Mouse (Mus musculus) midbrain, embryonic 16.5 days (tissue): ENCODE measurements around the gene Ifit3b. TPM values are rescaled to one million over a fixed set of nuclear protein-coding genes. Genes with fewer than 3 reads are reported as not detected.

Experiments
- ATAC-seq: fragments of 200-750 bp; cut with Nextera tagmentation; 2 replicates; pipeline ENCODE4 v1.8.0; 2017; ENCODE audit warnings: moderate TSS enrichment
- H3K27ac ChIP-seq: fragments of 300-500 bp; sonication (generic); 2 replicates; pipeline ENCODE4 v1.5.1; 2014; ENCODE audit warnings: mild to moderate bottlenecking, low read length, mixed read lengths
- H3K27me3 ChIP-seq: fragments of 300-500 bp; sonication (generic); 2 replicates; pipeline ENCODE4 v1.6.1; 2014; ENCODE audit warnings: low read depth, low read length, mixed read lengths; ENCODE audit not compliant: control insufficient read depth, insufficient read depth
- H3K36me3 ChIP-seq: fragments of 300-500 bp; sonication (generic); 2 replicates; pipeline ENCODE4 v1.6.1; 2014; ENCODE audit warnings: mild to moderate bottlenecking, low read length, moderate library complexity, mixed read lengths; ENCODE audit not compliant: control insufficient read depth, insufficient read depth
- H3K4me1 ChIP-seq: fragments of 300-500 bp; sonication (generic); 2 replicates; pipeline ENCODE4 v1.6.1; 2014; ENCODE audit warnings: mild to moderate bottlenecking, low read length, mixed read lengths; ENCODE audit not compliant: control insufficient read depth, insufficient read depth
- H3K4me2 ChIP-seq: fragments of 300-500 bp; sonication (generic); 2 replicates; pipeline ENCODE4 v1.6.1; 2014; ENCODE audit warnings: mild to moderate bottlenecking, low read length, mixed read lengths
- H3K4me3 ChIP-seq: fragments of 300-500 bp; sonication (generic); 2 replicates; pipeline ENCODE4 v1.5.1; 2014; ENCODE audit warnings: low read depth, mild to moderate bottlenecking, low read length, moderate library complexity, mixed read lengths
- H3K9ac ChIP-seq: fragments of 300-500 bp; sonication (generic); 2 replicates; pipeline ENCODE4 v1.6.1; 2014; ENCODE audit warnings: low read depth, low read length, mixed read lengths
- H3K9me3 ChIP-seq: fragments of 300-500 bp; sonication (generic); replicated peaks from 2 replicates; pipeline ENCODE4 v1.6.1; 2014; ENCODE audit warnings: mild to moderate bottlenecking, low read length, mixed read lengths; ENCODE audit not compliant: control insufficient read depth, poor library complexity, severe bottlenecking
- WGBS: fragments of 180-500 bp; shearing (Covaris S2); extraction: QIAGEN DNeasy Blood & Tissue Kit; methylation state at CpG from one replicate; pipeline ENCODE4 v1.1.7; 2014; 5-methylcytosine and 5-hydroxymethylcytosine counted together
- polyA plus RNA-seq: library from polyadenylated mRNA; unstranded; fragments of >200 nt; fragmentation: Nextera tagmentation; extraction: Ambion mirVana; gene quantifications from 2 replicates; pipeline ENCODE4 v1.2.1, GENCODE M21; 2015

Gene Ifit3b
- polyA plus RNA-seq, 1 experiment from 2014 or later = 0.20 TPM

DNA sequence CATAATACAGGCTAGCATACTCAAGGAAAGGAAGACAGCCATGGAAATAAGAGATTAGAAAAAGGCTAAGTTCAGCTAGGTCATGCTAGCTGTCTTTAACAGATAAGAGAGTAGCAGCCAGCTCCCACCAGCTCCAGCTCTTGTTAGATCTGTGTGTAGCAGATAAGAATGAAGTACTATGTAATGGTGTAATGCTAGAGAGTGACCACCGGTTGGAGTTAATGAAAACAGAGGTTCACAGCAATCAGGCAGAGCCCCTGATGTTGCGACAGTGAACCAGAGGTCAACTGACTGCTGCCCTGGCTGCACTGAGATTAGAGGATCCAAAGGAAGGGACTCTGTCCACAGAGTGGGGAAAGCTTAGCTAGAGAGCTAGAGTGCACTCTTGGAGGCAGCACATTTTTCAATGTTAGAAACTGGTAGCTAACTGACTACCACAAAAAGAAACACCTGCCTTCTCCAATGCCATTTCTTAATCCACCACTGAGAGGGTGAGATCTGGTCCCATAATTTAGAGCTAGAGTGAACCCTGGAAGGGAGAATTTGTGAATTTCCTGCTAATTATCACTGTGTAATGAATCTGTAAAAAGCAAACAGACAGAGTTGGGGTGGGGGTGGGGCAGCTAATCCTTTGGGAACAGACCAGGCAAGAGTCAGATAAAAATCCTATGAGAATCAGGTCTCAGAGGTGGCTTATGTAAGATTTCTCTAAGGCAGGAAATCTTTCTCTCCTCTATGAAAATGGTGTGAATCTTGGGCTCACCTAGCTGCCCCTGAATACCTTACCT, 48.9 kb downstream of the Ifit3b start:
- no peak overlapping the region for H3K4me3 ChIP-seq
- no peaks in the 10 kb centered on the region for H3K9me3 ChIP-seq
- no peak overlapping the region for H3K4me2 ChIP-seq
- no peaks in the 10 kb centered on the region for H3K27me3 ChIP-seq
- no peak overlapping the region for H3K9ac ChIP-seq
- no peak overlapping the region for H3K27ac ChIP-seq
- WGBS = 28% methylated on average over 2 of the region's 2 CpGs
- H3K4me1 ChIP-seq = no peaks in the 10 kb centered on the region
- no peaks in the 10 kb centered on the region for H3K36me3 ChIP-seq
- peak; percentile 45; the same call in 1 of the 2 replicates for ATAC-seq

DNA sequence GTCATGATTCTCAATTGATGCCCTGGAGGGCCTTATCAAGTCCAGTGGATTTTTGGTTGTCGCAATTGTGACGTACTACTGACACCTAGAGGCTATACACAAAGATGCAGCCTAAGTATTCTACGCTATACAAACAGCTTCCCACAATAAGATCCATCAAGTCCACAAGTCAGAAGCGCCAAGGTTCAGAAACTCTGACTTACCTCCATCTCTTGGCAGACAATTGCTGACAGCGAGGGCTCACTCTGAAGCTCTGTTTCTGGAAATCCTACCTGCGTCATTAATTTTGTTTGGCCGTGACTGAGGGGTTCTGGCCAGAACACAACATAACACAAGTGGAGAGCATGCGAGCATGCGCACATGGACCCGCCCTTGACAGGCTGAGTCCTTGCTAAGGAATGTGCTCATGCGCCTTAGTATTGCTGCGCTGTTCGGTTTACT, 54.3 kb downstream of the Ifit3b start:
- peak; percentile 98 for ATAC-seq
- H3K36me3 ChIP-seq = no peaks in the 10 kb centered on the region
- no peak overlapping the region for H3K27ac ChIP-seq
- no peaks in the 10 kb centered on the region for H3K27me3 ChIP-seq
- peak overlapping the region; percentile 2; the same call in 1 of the 2 replicates for H3K9ac ChIP-seq
- H3K4me1 ChIP-seq = no peaks in the 10 kb centered on the region
- 18% methylated on average over 13 of the region's 13 CpGs for WGBS
- peak overlapping the region; percentile 38 for H3K4me2 ChIP-seq
- H3K9me3 ChIP-seq = no peaks in the 10 kb centered on the region
- peak overlapping the region; percentile 33 for H3K4me3 ChIP-seq

DNA sequence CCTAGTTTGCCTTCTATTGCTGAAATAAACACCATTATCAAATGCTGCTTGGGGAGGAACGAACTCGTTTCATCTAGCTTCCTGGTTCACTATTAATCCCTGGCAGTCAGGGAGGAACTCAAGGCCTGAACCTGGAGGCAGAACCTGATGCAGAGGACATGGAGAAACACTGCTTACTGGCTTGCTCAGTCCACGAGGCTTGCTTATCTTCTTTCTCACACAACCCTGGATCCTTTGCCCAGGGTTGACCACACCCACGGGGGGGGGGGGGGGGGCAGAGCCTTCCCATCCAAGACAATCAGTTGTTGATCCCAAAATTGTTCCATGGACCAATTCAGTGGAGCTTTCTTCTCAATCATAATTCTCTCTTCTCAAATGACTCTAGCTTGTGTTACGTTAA, 55.0 kb downstream of the Ifit3b start:
- WGBS = 56% methylated on average over 5 of the region's 5 CpGs
- 0 out of 2 replicates have a peak, but pooled peaks have one; percentile 2 for ATAC-seq
- Histone ChIP-seq H3K27ac (no peak overlapping the region), H3K9me3 (no peaks in the 10 kb centered on the region), H3K4me2 (no peak overlapping the region), H3K27me3 (no peaks in the 10 kb centered on the region), H3K36me3 (no peaks in the 10 kb centered on the region), H3K4me1 (no peaks in the 10 kb centered on the region), H3K9ac (no peak overlapping the region), H3K4me3 (no peak overlapping the region)

Other genes with a start within 250 kb of the Ifit3b start
- gene Ch25h, start 132.8 kb upstream of the Ifit3b start, polyA plus RNA-seq = 0.72 and 0.78 TPM in 2 replicates
- 24.9 and 27.2 TPM in 2 replicates for gene Lipa, start 80.5 kb upstream of the Ifit3b start, polyA plus RNA-seq
- gene Ifit2, start 57.3 kb upstream of the Ifit3b start, polyA plus RNA-seq = 8.3 and 9.9 TPM in 2 replicates
- gene Ifit3, start 24.4 kb upstream of the Ifit3b start, polyA plus RNA-seq = 1.0 and 1.8 TPM in 2 replicates
- 1.1 and 2.4 TPM in 2 replicates for gene Ifit1bl1, start 6.0 kb upstream of the Ifit3b start, polyA plus RNA-seq
- gene Ifit1bl2, start 32.8 kb downstream of the Ifit3b start, polyA plus RNA-seq = 0.46 and 0.51 TPM in 2 replicates
- 0.29 and 0.35 TPM in 2 replicates for gene Ifit1, start 32.9 kb downstream of the Ifit3b start, polyA plus RNA-seq
- gene Slc16a12, start 139.3 kb downstream of the Ifit3b start, polyA plus RNA-seq = 2.8 and 3.0 TPM in 2 replicates